Mouse (Mus musculus): Measurements from ENCODE around the gene Dner. TPM values are rescaled to one million over a fixed set of nuclear protein-coding genes. Genes with fewer than 3 reads are reported as not detected.

The Dner gene
- total RNA-seq, 2 experiments from 2014 or later = 303 to 312 TPM

- no peak for DNase-seq (ENCODE audit: extremely low spot score in 1 of 2, low spot score in 2 of 2)
- intact Hi-C loops (cut with DNase I) = no loop called here
These were observed 31.5 kb downstream of the Dner start for GRCm38 (mm10) chr1:84664377-84665118.

- no peak for DNase-seq (ENCODE audit: extremely low spot score in 1 of 2, low spot score in 2 of 2)
- intact Hi-C loops (cut with DNase I) = no loop called here
These were observed 49.2 kb downstream of the Dner start for GRCm38 (mm10) chr1:84646781-84647180.

GRCm38 (mm10) chr1:84640463-84640862, 55.6 kb downstream of the Dner start:
- intact Hi-C loops (cut with DNase I) = no loop called here
- DNase-seq (ENCODE audit: extremely low spot score in 1 of 2, low spot score in 2 of 2) = no peak

DNA sequence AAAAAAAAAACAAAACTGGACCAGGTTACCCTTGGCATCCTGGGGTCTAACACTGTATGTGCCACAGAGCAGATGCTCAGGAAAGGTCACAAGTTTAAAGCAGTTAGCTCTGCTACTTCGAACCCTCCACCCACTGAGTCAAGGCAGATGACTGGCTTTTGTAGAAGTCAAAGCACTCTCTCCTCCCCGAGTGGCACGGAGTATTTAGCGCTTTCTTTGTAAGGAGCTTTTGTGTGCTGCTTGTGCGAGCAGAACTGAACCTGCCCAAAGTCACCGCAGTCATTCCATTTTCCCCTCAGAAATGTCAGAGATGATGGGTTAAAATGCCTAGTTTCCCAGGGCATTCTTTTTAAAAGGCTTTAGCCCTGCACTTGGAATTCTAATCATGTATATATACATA, 59.1 kb downstream of the Dner start:
- intact Hi-C loops (cut with DNase I) = no loop called here
- DNase-seq (ENCODE audit: extremely low spot score in 1 of 2, low spot score in 2 of 2) = no peak

DNA sequence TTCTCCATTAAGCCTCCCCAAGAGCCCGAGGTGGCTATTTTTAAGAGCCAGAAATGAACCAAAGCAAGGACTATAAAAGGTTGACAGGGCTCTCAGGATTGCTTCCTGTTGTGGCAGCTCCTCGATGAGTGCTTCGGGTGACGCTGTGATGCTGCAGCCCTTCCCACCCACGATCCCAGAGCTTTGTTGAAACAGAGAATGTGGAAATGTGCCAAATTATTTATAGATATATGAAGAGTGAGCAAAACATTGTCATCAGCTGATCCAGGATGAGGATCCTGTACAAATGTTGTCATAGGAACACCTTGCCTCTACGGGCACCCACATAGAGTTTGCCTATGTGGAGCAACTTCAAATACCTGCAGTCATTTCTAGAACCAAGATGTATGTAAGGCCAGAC, 67.8 kb downstream of the Dner start:
- no peak for DNase-seq (ENCODE audit: extremely low spot score in 1 of 2, low spot score in 2 of 2)

GRCm38 (mm10) chr1:84622978-84623554, 73.0 kb downstream of the Dner start:
- intact Hi-C loops (cut with DNase I) = loop anchor here (10.0 kb wide), 1 partner anchor 72 kb away; the partner anchor contains the start of gene Dner
- no peak for DNase-seq (ENCODE audit: extremely low spot score in 1 of 2, low spot score in 2 of 2)

More for the DNA sequence above, 67.8 kb downstream of the Dner start:
- intact Hi-C loops (cut with DNase I) = loop anchor here (10.0 kb wide), 1 partner anchor 67 kb away; the partner anchor contains the start of gene Dner

GRCm38 (mm10) chr1:84621308-84621707, 74.7 kb downstream of the Dner start:
- intact Hi-C loops (cut with DNase I) = loop anchor here (10.0 kb wide), 1 partner anchor 73 kb away; the partner anchor contains the start of gene Dner

GRCm38 (mm10) chr1:84619131-84619760, 76.8 kb downstream of the Dner start:
- peak; percentile 27 to 50 for DNase-seq (ENCODE audit: extremely low spot score in 1 of 2, low spot score in 2 of 2)
- intact Hi-C loops (cut with DNase I) = no loop called here

More at GRCm38 (mm10) chr1:84621308-84621707, 74.7 kb downstream of the Dner start:
- DNase-seq (ENCODE audit: extremely low spot score in 1 of 2, low spot score in 2 of 2) = peak; percentile 77 to 81

- no peak for DNase-seq (ENCODE audit: extremely low spot score in 1 of 2, low spot score in 2 of 2)
- intact Hi-C loops (cut with DNase I) = no loop called here
These were observed 77.9 kb downstream of the Dner start for GRCm38 (mm10) chr1:84618094-84618493.

GRCm38 (mm10) chr1:84616133-84616532, 79.9 kb downstream of the Dner start:
- no peak for DNase-seq (ENCODE audit: extremely low spot score in 1 of 2, low spot score in 2 of 2)
- intact Hi-C loops (cut with DNase I) = no loop called here

GRCm38 (mm10) chr1:84614596-84614995, 81.4 kb downstream of the Dner start:
- intact Hi-C loops (cut with DNase I) = no loop called here
- no peak for DNase-seq (ENCODE audit: extremely low spot score in 1 of 2, low spot score in 2 of 2)

GRCm38 (mm10) chr1:84613119-84613518, 82.9 kb downstream of the Dner start:
- DNase-seq (ENCODE audit: extremely low spot score in 1 of 2, low spot score in 2 of 2) = no peak
- intact Hi-C loops (cut with DNase I) = no loop called here

DNA sequence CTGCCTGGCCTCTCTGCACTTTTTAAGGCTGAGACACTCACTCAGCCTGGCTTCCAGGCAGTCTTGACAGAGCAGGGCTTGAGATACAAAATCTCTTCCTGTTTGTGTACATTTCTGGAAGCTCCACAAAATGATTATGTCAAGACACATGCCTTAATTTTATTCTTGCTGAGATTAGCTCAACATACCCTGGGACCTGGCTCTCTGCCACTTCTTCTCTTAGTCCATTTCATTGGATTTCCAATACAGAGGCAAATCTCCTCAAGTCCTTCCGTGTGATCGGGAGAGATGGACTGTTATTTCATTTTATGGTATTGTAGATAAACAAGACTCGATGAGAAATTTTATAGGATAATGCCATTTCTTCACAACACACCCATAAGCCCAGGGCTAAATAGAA, 84.7 kb downstream of the Dner start:
- DNase-seq (ENCODE audit: extremely low spot score in 1 of 2, low spot score in 2 of 2) = no peak
- intact Hi-C loops (cut with DNase I) = no loop called here

DNA sequence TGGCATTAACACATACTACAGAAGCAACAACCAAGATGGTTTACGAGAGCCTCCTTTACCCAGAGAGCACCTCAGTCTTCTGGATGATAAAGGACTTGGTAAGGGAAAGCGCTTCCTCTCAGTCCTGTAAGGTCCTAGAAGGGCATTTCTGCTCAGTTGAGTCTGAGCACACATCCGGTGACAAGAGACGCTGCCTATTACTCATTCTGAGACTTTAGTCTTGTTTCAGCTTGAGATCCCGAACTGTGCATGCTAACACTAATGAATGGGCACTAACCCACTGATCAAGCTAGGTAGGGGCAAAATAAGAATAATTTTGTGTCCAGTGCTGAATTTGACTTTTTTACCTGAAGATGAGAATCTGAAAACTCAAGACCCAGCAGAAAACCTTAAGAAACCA, 97.0 kb downstream of the Dner start:
- intact Hi-C loops (cut with DNase I) = no loop called here
- no peak for DNase-seq (ENCODE audit: extremely low spot score in 1 of 2, low spot score in 2 of 2)

GRCm38 (mm10) chr1:84596023-84596422, 100.0 kb downstream of the Dner start:
- intact Hi-C loops (cut with DNase I) = no loop called here
- no peak for DNase-seq (ENCODE audit: extremely low spot score in 1 of 2, low spot score in 2 of 2)

DNA sequence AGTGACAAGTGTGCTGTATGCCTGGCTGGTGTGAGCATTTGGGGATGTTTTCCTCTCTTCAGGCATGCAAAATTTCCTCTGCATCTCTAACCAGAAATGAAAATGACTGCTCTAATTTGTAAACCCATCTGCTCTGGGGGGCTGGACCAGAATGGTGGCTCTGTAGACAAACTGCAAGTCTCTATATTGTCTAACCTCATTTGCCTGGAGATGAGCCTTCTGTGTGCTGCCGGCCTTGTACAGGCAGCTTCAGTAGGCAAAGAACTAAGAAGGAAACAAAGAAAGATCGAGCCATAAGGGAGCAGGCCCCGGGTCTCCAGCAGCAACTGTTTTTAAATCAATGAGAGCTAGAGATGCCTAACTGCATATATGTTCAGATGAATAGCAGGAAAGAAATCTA, 103.6 kb downstream of the Dner start:
- no peak for DNase-seq (ENCODE audit: extremely low spot score in 1 of 2, low spot score in 2 of 2)
- intact Hi-C loops (cut with DNase I) = loop anchor here (5.0 kb wide), 1 partner anchor 105 kb away; the partner anchor contains the start of gene Dner

- DNase-seq (ENCODE audit: extremely low spot score in 1 of 2, low spot score in 2 of 2) = no peak
- intact Hi-C loops (cut with DNase I) = loop anchor here (5.0 kb wide), 1 partner anchor 107 kb away; the partner anchor contains the start of gene Dner
These were observed 105.5 kb downstream of the Dner start for GRCm38 (mm10) chr1:84590534-84590933.

- intact Hi-C loops (cut with DNase I) = no loop called here
- peak; percentile 28 to 36 for DNase-seq (ENCODE audit: extremely low spot score in 1 of 2, low spot score in 2 of 2)
These were observed 110.6 kb downstream of the Dner start for GRCm38 (mm10) chr1:84585434-84585833.

- peak in 1 of 2 experiments; percentile 64 for DNase-seq (ENCODE audit: extremely low spot score in 1 of 2, low spot score in 2 of 2)
- intact Hi-C loops (cut with DNase I) = loop anchor here (5.0 kb wide), 1 partner anchor 150 kb away; no protein-coding TSS in a partner anchor
These were observed 114.2 kb downstream of the Dner start for GRCm38 (mm10) chr1:84581812-84582211.

GRCm38 (mm10) chr1:84561841-84562240, 134.2 kb downstream of the Dner start:
- no peak for DNase-seq (ENCODE audit: extremely low spot score in 1 of 2, low spot score in 2 of 2)
- intact Hi-C loops (cut with DNase I) = no loop called here

All from left cerebral cortex, postnatal 10 days (tissue).